Mouse (Mus musculus) embryonic facial prominence, embryonic 10.5 days (tissue): ENCODE results near the gene Sox2. TPM values are rescaled to one million over a fixed set of nuclear protein-coding genes. Genes with fewer than 3 reads are reported as not detected.

Source experiments
- DNase-seq: peaks from one replicate; pipeline ENCODE4 v3.0.0-alpha.2; 2017; ENCODE audit warnings: low spot score
- H3K27ac ChIP-seq: fragments of 300-500 bp; sonication (generic); replicated peaks from 2 replicates; pipeline ENCODE4 v1.5.1; 2016; ENCODE audit warnings: mild to moderate bottlenecking
- H3K27me3 ChIP-seq: fragments of 300-500 bp; sonication (generic); replicated peaks from 2 replicates; pipeline ENCODE4 v1.6.1; 2016; ENCODE audit warnings: low read depth, mild to moderate bottlenecking; ENCODE audit not compliant: poor library complexity, severe bottlenecking
- H3K36me3 ChIP-seq: fragments of 300-500 bp; sonication (generic); replicated peaks from 2 replicates; pipeline ENCODE4 v1.6.1; 2016; ENCODE audit warnings: mild to moderate bottlenecking, moderate library complexity
- H3K4me1 ChIP-seq: fragments of 300-500 bp; sonication (generic); 2 replicates; pipeline ENCODE4 v1.6.1; 2016
- H3K4me3 ChIP-seq: fragments of 300-500 bp; sonication (generic); 2 replicates; pipeline ENCODE4 v1.5.1; 2016; ENCODE audit warnings: mild to moderate bottlenecking, moderate library complexity
- H3K9me3 ChIP-seq: fragments of 300-500 bp; sonication (generic); 2 replicates; pipeline ENCODE4 v1.6.1; 2016; ENCODE audit warnings: mild to moderate bottlenecking
- whole genome bisulfite sequencing: fragments of 180-500 bp; shearing (Covaris S2); methylation state at CpG from one replicate; pipeline ENCODE4 v1.1.7; 2016; 5-methylcytosine and 5-hydroxymethylcytosine counted together
- polyA plus RNA-seq: library from polyadenylated mRNA; unstranded; fragments of >200 nt; fragmentation: Nextera tagmentation; extraction: Ambion mirVana; gene quantifications from 2 replicates; pipeline ENCODE4 v1.2.1, GENCODE M21; 2016

Gene Sox2
- polyA plus RNA-seq, 1 experiment from 2014 or later: 12.2 TPM

GRCm38 (mm10) chr3:34663701-34664635, 13.8 kb downstream of the Sox2 start:
- under 1% methylated on average over 58 of the region's 58 CpGs for WGBS
- peak overlapping the region; percentile 85 for H3K27ac ChIP-seq
- peaks cover 74% of the 10 kb centered on the region for H3K4me1 ChIP-seq
- no peaks in the 10 kb centered on the region for H3K36me3 ChIP-seq
- peak overlapping the region; percentile 55 for H3K4me3 ChIP-seq
- DNase-seq: peak; percentile 72
- H3K27me3 ChIP-seq: peaks cover 99% of the 10 kb centered on the region
- no peaks in the 10 kb centered on the region for H3K9me3 ChIP-seq

GRCm38 (mm10) chr3:34664636-34665531, 14.7 kb downstream of the Sox2 start:
- H3K9me3 ChIP-seq: no peaks in the 10 kb centered on the region
- peak overlapping the region; percentile 55 for H3K4me3 ChIP-seq
- H3K4me1 ChIP-seq: peaks cover 74% of the 10 kb centered on the region
- under 1% methylated on average over 31 of the region's 31 CpGs for WGBS
- no peaks in the 10 kb centered on the region for H3K36me3 ChIP-seq
- peaks cover 99% of the 10 kb centered on the region for H3K27me3 ChIP-seq
- H3K27ac ChIP-seq: peak overlapping the region; percentile 85
- DNase-seq: peak; percentile 57

- peaks cover 99% of the 10 kb centered on the region for H3K27me3 ChIP-seq
- peaks cover 77% of the 10 kb centered on the region for H3K4me1 ChIP-seq
- H3K27ac ChIP-seq: peak overlapping the region; percentile 85
- peak; percentile 29 for DNase-seq
- H3K9me3 ChIP-seq: no peaks in the 10 kb centered on the region
- H3K36me3 ChIP-seq: no peaks in the 10 kb centered on the region
- WGBS: 7% methylated on average over 10 of the region's 10 CpGs
- peak overlapping the region; percentile 55; the same call in 1 of the 2 replicates for H3K4me3 ChIP-seq
These were observed 15.8 kb downstream of the Sox2 start for GRCm38 (mm10) chr3:34665751-34666665.

- H3K27ac ChIP-seq: peak overlapping the region; percentile 69
- peaks cover 99% of the 10 kb centered on the region for H3K27me3 ChIP-seq
- no peaks in the 10 kb centered on the region for H3K36me3 ChIP-seq
- DNase-seq: no peak
- H3K9me3 ChIP-seq: no peaks in the 10 kb centered on the region
- H3K4me3 ChIP-seq: no peak overlapping the region
- WGBS: 27% methylated on average over 2 of the region's 2 CpGs
- peaks cover 79% of the 10 kb centered on the region for H3K4me1 ChIP-seq
These were observed 17.0 kb downstream of the Sox2 start for GRCm38 (mm10) chr3:34667180-34667579.

- H3K27me3 ChIP-seq: peaks cover 99% of the 10 kb centered on the region
- DNase-seq: peak; percentile 33
- H3K9me3 ChIP-seq: no peaks in the 10 kb centered on the region
- WGBS: 2% methylated on average over 18 of the region's 18 CpGs
- peak overlapping the region; percentile 15 for H3K27ac ChIP-seq
- H3K4me3 ChIP-seq: peak overlapping the region; percentile 14; the same call in 1 of the 2 replicates
- H3K36me3 ChIP-seq: no peaks in the 10 kb centered on the region
- H3K4me1 ChIP-seq: peaks cover 80% of the 10 kb centered on the region
These were observed 17.9 kb downstream of the Sox2 start for GRCm38 (mm10) chr3:34667881-34668817.

- Histone ChIP-seq H3K36me3 (no peaks in the 10 kb centered on the region), H3K27ac (peak overlapping the region; percentile 70), H3K9me3 (no peaks in the 10 kb centered on the region), H3K4me3 (peak overlapping the region; percentile 21; the same call in 1 of the 2 replicates), H3K27me3 (peaks cover 91% of the 10 kb centered on the region), H3K4me1 (peaks cover 60% of the 10 kb centered on the region)
- WGBS: 6% methylated on average over 15 of the region's 15 CpGs
- DNase-seq: peak; percentile 29
These were observed 20.9 kb downstream of the Sox2 start for GRCm38 (mm10) chr3:34671024-34671660.

GRCm38 (mm10) chr3:34678840-34679239, 28.6 kb downstream of the Sox2 start:
- Histone ChIP-seq H3K27ac (no peak overlapping the region; the same call in 1 of the 2 replicates), H3K27me3 (peaks cover 15% of the 10 kb centered on the region), H3K9me3 (no peaks in the 10 kb centered on the region), H3K4me1 (peaks cover 23% of the 10 kb centered on the region), H3K36me3 (no peaks in the 10 kb centered on the region), H3K4me3 (no peak overlapping the region)
- DNase-seq: peak; percentile 72
- 2% methylated on average over 7 of the region's 7 CpGs for WGBS

GRCm38 (mm10) chr3:34679439-34679838, 29.2 kb downstream of the Sox2 start:
- no peaks in the 10 kb centered on the region for H3K36me3 ChIP-seq
- H3K4me3 ChIP-seq: no peak overlapping the region
- H3K9me3 ChIP-seq: no peaks in the 10 kb centered on the region
- DNase-seq: no peak
- peak overlapping the region; percentile 0; the same call in 1 of the 2 replicates for H3K27ac ChIP-seq
- WGBS: 44% methylated on average over 2 of the region's 2 CpGs
- peaks cover 9% of the 10 kb centered on the region; the same call in 1 of the 2 replicates for H3K27me3 ChIP-seq
- peaks cover 23% of the 10 kb centered on the region for H3K4me1 ChIP-seq

GRCm38 (mm10) chr3:34679921-34680320, 29.7 kb downstream of the Sox2 start:
- 14% methylated on average over 3 of the region's 3 CpGs for WGBS
- no peak overlapping the region for H3K4me3 ChIP-seq
- peak; percentile 43 for DNase-seq
- no peaks in the 10 kb centered on the region for H3K36me3 ChIP-seq
- H3K27ac ChIP-seq: peak overlapping the region; percentile 0; the same call in 1 of the 2 replicates
- H3K4me1 ChIP-seq: peaks cover 23% of the 10 kb centered on the region
- 0 out of 2 replicates have a peak, but pooled peaks cover 5% of the 10 kb centered on the region for H3K27me3 ChIP-seq
- H3K9me3 ChIP-seq: no peaks in the 10 kb centered on the region

GRCm38 (mm10) chr3:34688072-34688471, 37.9 kb downstream of the Sox2 start:
- Histone ChIP-seq H3K27ac (no peak overlapping the region), H3K27me3 (peaks cover 9% of the 10 kb centered on the region; the same call in 1 of the 2 replicates), H3K9me3 (no peaks in the 10 kb centered on the region), H3K36me3 (no peaks in the 10 kb centered on the region), H3K4me3 (no peak overlapping the region), H3K4me1 (peaks cover 13% of the 10 kb centered on the region)
- WGBS: 85% methylated on average over 6 of the region's 6 CpGs
- DNase-seq: no peak
